Mouse (Mus musculus) kidney, embryonic 16.5 days (tissue): ENCODE data around the gene Gm8104. TPM values are rescaled to one million over a fixed set of nuclear protein-coding genes. Genes with fewer than 3 reads are reported as not detected.

Experiments
- polyA plus RNA-seq: library from polyadenylated mRNA; unstranded; fragments of >200 nt; fragmentation: Nextera tagmentation; extraction: Ambion mirVana; gene quantifications from 2 replicates; pipeline ENCODE4 v1.2.1, GENCODE M21; 2015

The Gm8104 gene
- polyA plus RNA-seq, 1 experiment from 2014 or later, result 0.11 TPM

Other genes with a start within 250 kb of the Gm8104 start
- not detected in 2 replicates for gene Gm21977, start 247.1 kb upstream of the Gm8104 start, polyA plus RNA-seq
- not detected in 2 replicates for gene Gm8082, start 107.0 kb upstream of the Gm8104 start, polyA plus RNA-seq
- not detected in 2 replicates for gene Gm10376, start 85.0 kb upstream of the Gm8104 start, polyA plus RNA-seq
- gene Gm8094, start 24.0 kb upstream of the Gm8104 start, polyA plus RNA-seq, result not detected in 2 replicates
- gene Gm7233, start 79.3 kb downstream of the Gm8104 start, polyA plus RNA-seq, result not detected in 2 replicates
- not detected in 2 replicates for gene Gm8122, start 134.7 kb downstream of the Gm8104 start, polyA plus RNA-seq
- gene Gm8126, start 158.0 kb downstream of the Gm8104 start, polyA plus RNA-seq, result not detected in 2 replicates
- gene Gm9732, start 174.4 kb downstream of the Gm8104 start, polyA plus RNA-seq, result not detected in 2 replicates
- not detected in 2 replicates for gene Gm8127, start 193.2 kb downstream of the Gm8104 start, polyA plus RNA-seq
- not detected in 2 replicates for gene 1700001F09Rik, start 247.2 kb downstream of the Gm8104 start, polyA plus RNA-seq